Mouse (Mus musculus) layer of hippocampus, adult 9-11 months (tissue): ENCODE data around the gene Spag7.

ENCODE experiments used
- DNase-seq: peaks from one replicate; pipeline ENCODE4 v3.0.0; 2022

The Spag7 gene

GRCm38 (mm10) chr11:70668771-70669505 is at the start of gene Spag7:
Gene Spag7, minus strand, starts transcription at chr11:70669416.
- peak; percentile 100 for DNase-seq

GRCm38 (mm10) chr11:70718481-70718880 is 49.3 kb upstream of the Spag7 start:
- no peak for DNase-seq

- DNase-seq = no peak
Measured at GRCm38 (mm10) chr11:70715832-70716231, 46.6 kb upstream of the Spag7 start.

GRCm38 (mm10) chr11:70713222-70713621 is 44.0 kb upstream of the Spag7 start:
- no peak for DNase-seq

GRCm38 (mm10) chr11:70711026-70711425 is 41.8 kb upstream of the Spag7 start:
- peak; percentile 84 for DNase-seq

GRCm38 (mm10) chr11:70706127-70706526 is 36.9 kb upstream of the Spag7 start:
- no peak for DNase-seq

- DNase-seq = no peak
Measured at GRCm38 (mm10) chr11:70702781-70703180, 33.6 kb upstream of the Spag7 start.

- no peak for DNase-seq
Measured at GRCm38 (mm10) chr11:70701984-70702733, 32.9 kb upstream of the Spag7 start.

GRCm38 (mm10) chr11:70701221-70701955 is 32.2 kb upstream of the Spag7 start:
- DNase-seq = no peak

- DNase-seq = peak; percentile 59
Measured at GRCm38 (mm10) chr11:70700613-70701012, 31.4 kb upstream of the Spag7 start.

GRCm38 (mm10) chr11:70699722-70700556 is 30.7 kb upstream of the Spag7 start, which contains the start of the genes Inca1 and Kif1c:
Gene Inca1, minus strand, starts transcription at chr11:70700155.
Gene Kif1c, plus strand, starts transcription at chr11:70700548.
- peak; percentile 94 for DNase-seq

GRCm38 (mm10) chr11:70699051-70699450 is 29.8 kb upstream of the Spag7 start:
- DNase-seq = no peak

- DNase-seq = no peak
Measured at GRCm38 (mm10) chr11:70697376-70697775, 28.2 kb upstream of the Spag7 start.

- DNase-seq = peak; percentile 73
Measured at GRCm38 (mm10) chr11:70693504-70693903, 24.3 kb upstream of the Spag7 start.

GRCm38 (mm10) chr11:70689578-70689977 is 20.4 kb upstream of the Spag7 start:
- no peak for DNase-seq

- no peak for DNase-seq
Measured at GRCm38 (mm10) chr11:70688372-70688771, 19.2 kb upstream of the Spag7 start.

- peak; percentile 86 for DNase-seq
Measured at GRCm38 (mm10) chr11:70687601-70688199, 18.5 kb upstream of the Spag7 start, which contains the start of gene Camta2. Gene Camta2, minus strand, starts transcription at chr11:70688105.

- peak; percentile 75 for DNase-seq
Measured at GRCm38 (mm10) chr11:70686901-70687566, 17.8 kb upstream of the Spag7 start.

GRCm38 (mm10) chr11:70683640-70684039 is 14.4 kb upstream of the Spag7 start:
- no peak for DNase-seq

- peak; percentile 67 for DNase-seq
Measured at GRCm38 (mm10) chr11:70681897-70682581, 12.8 kb upstream of the Spag7 start.

GRCm38 (mm10) chr11:70681170-70681569 is 12.0 kb upstream of the Spag7 start:
- no peak for DNase-seq
